Mouse (Mus musculus) G1E (cell line): ENCODE data around the gene Psenen. TPM values are rescaled to one million over a fixed set of nuclear protein-coding genes. Genes with fewer than 3 reads are reported as not detected.

Experiments
- ATAC-seq: 2 replicates; pipeline ENCODE4 v1.8.0; 2016; ENCODE audit warnings: mild to moderate bottlenecking; ENCODE audit not compliant: insufficient number of reproducible peaks, poor library complexity, low FRiP score, severe bottlenecking; ENCODE audit errors: extremely low read depth
- DNase-seq: peaks from one replicate; pipeline ENCODE4 v3.0.0; 2012; ENCODE audit warnings: low spot score
- H3K27me3 ChIP-seq: 2 replicates; pipeline ENCODE4 v1.6.1; 2012; ENCODE audit warnings: mild to moderate bottlenecking, low read length, inconsistent platforms; ENCODE audit not compliant: insufficient read depth
- H3K36me3 ChIP-seq: replicated peaks from 2 replicates; pipeline ENCODE3; 2012; ENCODE audit warnings: mild to moderate bottlenecking, inconsistent platforms
- H3K4me1 ChIP-seq: 2 replicates; pipeline ENCODE4 v1.6.1; 2012; ENCODE audit warnings: low read depth, low read length, inconsistent platforms, mixed read lengths; ENCODE audit not compliant: insufficient read depth
- H3K4me3 ChIP-seq: 2 replicates; pipeline ENCODE4 v1.5.1; 2012; ENCODE audit warnings: low read depth, mild to moderate bottlenecking, inconsistent platforms, low read length, moderate library complexity, mixed read lengths
- H3K9me3 ChIP-seq: replicated peaks from 2 replicates; pipeline ENCODE4 v1.6.1; 2012; ENCODE audit warnings: inconsistent platforms
- CTCF ChIP-seq: IDR thresholded peaks from 2 replicates; pipeline ENCODE4 v1.5.1; 2012; ENCODE audit warnings: low read depth, low read length, inconsistent platforms, mixed read lengths
- GATA1 ChIP-seq: IDR thresholded peaks from 2 replicates; pipeline ENCODE4 v1.6.1; 2012; ENCODE audit warnings: borderline replicate concordance, low read length, inconsistent platforms, mixed read lengths
- GATA2 ChIP-seq: IDR thresholded peaks from 2 replicates; pipeline ENCODE4 v1.6.1; 2012; ENCODE audit warnings: low read depth, low read length, inconsistent platforms, borderline replicate concordance
- POLR2AphosphoS5 ChIP-seq: IDR thresholded peaks from 2 replicates; pipeline ENCODE4 v1.6.1; 2012; ENCODE audit warnings: low read depth, low read length, inconsistent platforms; ENCODE audit not compliant: insufficient replicate concordance
- TAL1 ChIP-seq: conservative IDR thresholded peaks from 2 replicates; pipeline ENCODE4 v1.6.1; 2012; ENCODE audit warnings: low read depth, low read length, inconsistent platforms, mixed read lengths
- polyA plus RNA-seq: library from polyadenylated mRNA; stranded (reverse); fragments of >175 nt; gene quantifications from 2 replicates; pipeline ENCODE4 v1.2.3, GENCODE M21; 2012
- total RNA-seq, 2 experiments: library from RNA; stranded (forward) in 1 of 2; stranded (reverse) in 1 of 2; fragments of 200-1000 nt in 1 of 2; fragments of >200 nt in 1 of 2; fragmentation: Nextera tagmentation in 1 of 2; gene quantifications; 2 replicates each; pipeline ENCODE4 v1.2.3; 2014 to 2017

Gene Psenen
- total and polyA plus RNA-seq, 3 experiments, result 31.8 to 246 (median 134) TPM

- Histone ChIP-seq H3K27me3 (no peaks in the 10 kb centered on the region), H3K9me3 (no peaks in the 10 kb centered on the region), H3K36me3 (peaks cover 59% of the 10 kb centered on the region), H3K4me3 (no peak overlapping the region), H3K4me1 (peaks cover 48% of the 10 kb centered on the region)
- DNase-seq (no peak), ATAC-seq (no peak)
- TF ChIP-seq GATA2, result no peak
- no peak for TF ChIP-seq GATA1
Measured at GRCm38 (mm10) chr7:30556894-30557536, 6.4 kb downstream of the Psenen start.

- no peaks in the 10 kb centered on the region for H3K27me3 ChIP-seq
- H3K4me3 ChIP-seq, result no peak overlapping the region; the same call in 1 of the 2 replicates
- H3K9me3 ChIP-seq, result no peaks in the 10 kb centered on the region
- DNase-seq (no peak), ATAC-seq (no peak)
- peaks cover 65% of the 10 kb centered on the region for H3K36me3 ChIP-seq
- H3K4me1 ChIP-seq, result peaks cover 50% of the 10 kb centered on the region
- no peak for TF ChIP-seq GATA2
- no peak for TF ChIP-seq POLR2AphosphoS5
- TF ChIP-seq GATA1, result no peak
- no peak for TF ChIP-seq CTCF
Measured at GRCm38 (mm10) chr7:30553810-30554584, 9.4 kb downstream of the Psenen start.

- Histone ChIP-seq H3K36me3 (peaks cover 72% of the 10 kb centered on the region), H3K9me3 (no peaks in the 10 kb centered on the region), H3K4me3 (peak overlapping the region; percentile 78), H3K4me1 (peaks cover 41% of the 10 kb centered on the region), H3K27me3 (no peaks in the 10 kb centered on the region)
- DNase-seq, result no peak
- TF ChIP-seq TAL1 (no peak), POLR2AphosphoS5 (no peak), GATA2 (no peak), GATA1 (no peak), CTCF (no peak)
- ATAC-seq, result no peak
Measured at GRCm38 (mm10) chr7:30553021-30553589, 10.3 kb downstream of the Psenen start.

GRCm38 (mm10) chr7:30552102-30553020 lies 11.1 kb downstream of the Psenen start, which contains the start of the genes Hspb6 and Proser3:
Hspb6 (plus strand) TSS chr7:30552178.
Proser3 (minus strand) TSS chr7:30552299.
- peaks cover 70% of the 10 kb centered on the region for H3K36me3 ChIP-seq
- DNase-seq (peak; percentile 96), ATAC-seq (peak; percentile 94)
- H3K9me3 ChIP-seq, result no peaks in the 10 kb centered on the region
- H3K4me3 ChIP-seq, result peak within 1 kb of the TSS; percentile 78
- H3K27me3 ChIP-seq, result no peaks in the 10 kb centered on the region
- TF ChIP-seq CTCF (no peak), POLR2AphosphoS5 (0 out of 2 replicates have a peak, but pooled peaks have one; percentile 60)
- H3K4me1 ChIP-seq, result peaks cover 35% of the 10 kb centered on the region

- H3K9me3 ChIP-seq, result no peaks in the 10 kb centered on the region
- TF ChIP-seq GATA1 (no peak), CTCF (no peak), POLR2AphosphoS5 (no peak), TAL1 (no peak), GATA2 (no peak)
- H3K27me3 ChIP-seq, result no peaks in the 10 kb centered on the region
- DNase-seq (no peak), ATAC-seq (peak; percentile 45; the same call in 1 of the 2 replicates)
- peaks cover 66% of the 10 kb centered on the region for H3K36me3 ChIP-seq
- H3K4me3 ChIP-seq, result peak overlapping the region; percentile 78
- peaks cover 35% of the 10 kb centered on the region for H3K4me1 ChIP-seq
Measured at GRCm38 (mm10) chr7:30551445-30552101, 11.9 kb downstream of the Psenen start.
